Mouse (Mus musculus): ENCODE results near the gene Xpot. TPM values are rescaled to one million over a fixed set of nuclear protein-coding genes. Genes with fewer than 3 reads are reported as not detected.

Xpot gene
- polyA plus RNA-seq, 1 experiment from 2014 or later = 30.7 TPM

- whole genome bisulfite sequencing = 86% methylated on average over 9 of the region's 9 CpGs
- H3K36me3 ChIP-seq (ENCODE audit: control insufficient read depth, insufficient read depth, low read length) = peaks cover 28% of the 10 kb centered on the region
- H3K9me3 ChIP-seq (replicated peaks; ENCODE audit: control insufficient read depth, low read length, poor library complexity, severe bottlenecking) = no peaks in the 10 kb centered on the region; the same call in 1 of the 2 replicates
- no peaks in the 10 kb centered on the region for H3K4me1 ChIP-seq (ENCODE audit: control insufficient read depth, insufficient read depth, low read length)
- no peak for ATAC-seq
- H3K4me3 ChIP-seq (ENCODE audit: low read depth, low read length) = no peak overlapping the region
- H3K27me3 ChIP-seq (ENCODE audit: control insufficient read depth, insufficient read depth, low read depth, low read length) = no peaks in the 10 kb centered on the region
- H3K27ac ChIP-seq (ENCODE audit: low read length) = no peak overlapping the region
- no peak overlapping the region for H3K4me2 ChIP-seq (ENCODE audit: low read length)
- no peak overlapping the region for H3K9ac ChIP-seq (ENCODE audit: low read depth, low read length)
Observed at GRCm38 (mm10) chr10:121576372-121576771, 49.8 kb downstream of the Xpot start.

- peaks cover 18% of the 10 kb centered on the region for H3K4me1 ChIP-seq (ENCODE audit: control insufficient read depth, insufficient read depth, low read length)
- no peaks in the 10 kb centered on the region for H3K27me3 ChIP-seq (ENCODE audit: control insufficient read depth, insufficient read depth, low read depth, low read length)
- H3K4me3 ChIP-seq (ENCODE audit: low read depth, low read length) = no peak overlapping the region
- no peak for ATAC-seq
- H3K4me2 ChIP-seq (ENCODE audit: low read length) = no peak overlapping the region
- peaks cover 21% of the 10 kb centered on the region for H3K36me3 ChIP-seq (ENCODE audit: control insufficient read depth, insufficient read depth, low read length)
- WGBS = 97% methylated on average over 22 of the region's 22 CpGs
- H3K9me3 ChIP-seq (replicated peaks; ENCODE audit: control insufficient read depth, low read length, poor library complexity, severe bottlenecking) = no peaks in the 10 kb centered on the region; the same call in 1 of the 2 replicates
- H3K27ac ChIP-seq (ENCODE audit: low read length) = no peak overlapping the region
- H3K9ac ChIP-seq (ENCODE audit: low read depth, low read length) = no peak overlapping the region
Observed at GRCm38 (mm10) chr10:121571511-121572147, 54.5 kb downstream of the Xpot start.

- ATAC-seq = no peak
- WGBS = 92% methylated on average over 3 of the region's 3 CpGs
- Histone ChIP-seq H3K9ac (ENCODE audit: low read depth, low read length) (no peak overlapping the region), H3K36me3 (ENCODE audit: control insufficient read depth, insufficient read depth, low read length) (peaks cover 21% of the 10 kb centered on the region), H3K4me2 (ENCODE audit: low read length) (no peak overlapping the region), H3K27me3 (ENCODE audit: control insufficient read depth, insufficient read depth, low read depth, low read length) (no peaks in the 10 kb centered on the region), H3K27ac (ENCODE audit: low read length) (no peak overlapping the region), H3K9me3 (replicated peaks; ENCODE audit: control insufficient read depth, low read length, poor library complexity, severe bottlenecking) (no peaks in the 10 kb centered on the region; the same call in 1 of the 2 replicates), H3K4me1 (ENCODE audit: control insufficient read depth, insufficient read depth, low read length) (peaks cover 18% of the 10 kb centered on the region), H3K4me3 (ENCODE audit: low read depth, low read length) (no peak overlapping the region)
Observed at GRCm38 (mm10) chr10:121571031-121571430, 55.1 kb downstream of the Xpot start.

GRCm38 (mm10) chr10:121569796-121570195, 56.3 kb downstream of the Xpot start:
- WGBS = 35% methylated on average over 6 of the region's 6 CpGs
- H3K27ac ChIP-seq (ENCODE audit: low read length) = peak overlapping the region; percentile 77
- peak overlapping the region; percentile 45 for H3K4me2 ChIP-seq (ENCODE audit: low read length)
- H3K4me1 ChIP-seq (ENCODE audit: control insufficient read depth, insufficient read depth, low read length) = peaks cover 18% of the 10 kb centered on the region
- H3K36me3 ChIP-seq (ENCODE audit: control insufficient read depth, insufficient read depth, low read length) = peaks cover 19% of the 10 kb centered on the region
- H3K27me3 ChIP-seq (ENCODE audit: control insufficient read depth, insufficient read depth, low read depth, low read length) = no peaks in the 10 kb centered on the region
- peak; percentile 31; the same call in 1 of the 2 replicates for ATAC-seq
- H3K9me3 ChIP-seq (replicated peaks; ENCODE audit: control insufficient read depth, low read length, poor library complexity, severe bottlenecking) = no peaks in the 10 kb centered on the region; the same call in 1 of the 2 replicates
- no peak overlapping the region for H3K9ac ChIP-seq (ENCODE audit: low read depth, low read length)
- H3K4me3 ChIP-seq (ENCODE audit: low read depth, low read length) = no peak overlapping the region

- H3K9ac ChIP-seq (ENCODE audit: low read depth, low read length) = peak overlapping the region; percentile 48; the same call in 1 of the 2 replicates
- peaks cover 15% of the 10 kb centered on the region for H3K36me3 ChIP-seq (ENCODE audit: control insufficient read depth, insufficient read depth, low read length)
- peak; percentile 93 for ATAC-seq
- peak overlapping the region; percentile 77 for H3K27ac ChIP-seq (ENCODE audit: low read length)
- H3K4me1 ChIP-seq (ENCODE audit: control insufficient read depth, insufficient read depth, low read length) = peaks cover 18% of the 10 kb centered on the region
- 3% methylated on average over 23 of the region's 23 CpGs for WGBS
- H3K4me2 ChIP-seq (ENCODE audit: low read length) = peak overlapping the region; percentile 45
- no peaks in the 10 kb centered on the region for H3K27me3 ChIP-seq (ENCODE audit: control insufficient read depth, insufficient read depth, low read depth, low read length)
- H3K4me3 ChIP-seq (ENCODE audit: low read depth, low read length) = peak overlapping the region; percentile 21
- no peaks in the 10 kb centered on the region; the same call in 1 of the 2 replicates for H3K9me3 ChIP-seq (replicated peaks; ENCODE audit: control insufficient read depth, low read length, poor library complexity, severe bottlenecking)
Observed at GRCm38 (mm10) chr10:121569001-121569589, 57.0 kb downstream of the Xpot start.

- Histone ChIP-seq H3K4me1 (ENCODE audit: control insufficient read depth, insufficient read depth, low read length) (peaks cover 18% of the 10 kb centered on the region), H3K9me3 (replicated peaks; ENCODE audit: control insufficient read depth, low read length, poor library complexity, severe bottlenecking) (no peaks in the 10 kb centered on the region; the same call in 1 of the 2 replicates), H3K36me3 (ENCODE audit: control insufficient read depth, insufficient read depth, low read length) (peaks cover 15% of the 10 kb centered on the region), H3K4me2 (ENCODE audit: low read length) (peak overlapping the region; percentile 45), H3K27ac (ENCODE audit: low read length) (peak overlapping the region; percentile 77), H3K9ac (ENCODE audit: low read depth, low read length) (peak overlapping the region; percentile 48; the same call in 1 of the 2 replicates), H3K27me3 (ENCODE audit: control insufficient read depth, insufficient read depth, low read depth, low read length) (no peaks in the 10 kb centered on the region), H3K4me3 (ENCODE audit: low read depth, low read length) (no peak overlapping the region; the same call in 1 of the 2 replicates)
- peak; percentile 37 for ATAC-seq
- 39% methylated on average over 7 of the region's 7 CpGs for WGBS
Observed at GRCm38 (mm10) chr10:121568534-121568933, 57.6 kb downstream of the Xpot start.

- no peaks in the 10 kb centered on the region; the same call in 1 of the 2 replicates for H3K9me3 ChIP-seq (replicated peaks; ENCODE audit: control insufficient read depth, low read length, poor library complexity, severe bottlenecking)
- no peak overlapping the region for H3K27ac ChIP-seq (ENCODE audit: low read length)
- peaks cover 18% of the 10 kb centered on the region for H3K36me3 ChIP-seq (ENCODE audit: control insufficient read depth, insufficient read depth, low read length)
- 92% methylated on average over 10 of the region's 10 CpGs for WGBS
- H3K27me3 ChIP-seq (ENCODE audit: control insufficient read depth, insufficient read depth, low read depth, low read length) = no peaks in the 10 kb centered on the region
- H3K4me3 ChIP-seq (ENCODE audit: low read depth, low read length) = no peak overlapping the region
- H3K9ac ChIP-seq (ENCODE audit: low read depth, low read length) = no peak overlapping the region
- H3K4me2 ChIP-seq (ENCODE audit: low read length) = no peak overlapping the region
- peaks cover 18% of the 10 kb centered on the region for H3K4me1 ChIP-seq (ENCODE audit: control insufficient read depth, insufficient read depth, low read length)
- no peak for ATAC-seq
Observed at GRCm38 (mm10) chr10:121568026-121568425, 58.1 kb downstream of the Xpot start.

GRCm38 (mm10) chr10:121564447-121564846, 61.7 kb downstream of the Xpot start:
- WGBS = 86% methylated on average over 8 of the region's 8 CpGs
- H3K9ac ChIP-seq (ENCODE audit: low read depth, low read length) = no peak overlapping the region
- no peaks in the 10 kb centered on the region for H3K9me3 ChIP-seq (replicated peaks; ENCODE audit: control insufficient read depth, low read length, poor library complexity, severe bottlenecking)
- H3K27ac ChIP-seq (ENCODE audit: low read length) = no peak overlapping the region
- no peak overlapping the region for H3K4me2 ChIP-seq (ENCODE audit: low read length)
- ATAC-seq = no peak
- H3K4me3 ChIP-seq (ENCODE audit: low read depth, low read length) = no peak overlapping the region
- H3K36me3 ChIP-seq (ENCODE audit: control insufficient read depth, insufficient read depth, low read length) = peaks cover 21% of the 10 kb centered on the region
- no peaks in the 10 kb centered on the region for H3K27me3 ChIP-seq (ENCODE audit: control insufficient read depth, insufficient read depth, low read depth, low read length)
- H3K4me1 ChIP-seq (ENCODE audit: control insufficient read depth, insufficient read depth, low read length) = peaks cover 10% of the 10 kb centered on the region; the same call in 1 of the 2 replicates

- no peak overlapping the region for H3K27ac ChIP-seq (ENCODE audit: low read length)
Observed at GRCm38 (mm10) chr10:121558231-121558630, 67.9 kb downstream of the Xpot start.

More at GRCm38 (mm10) chr10:121558231-121558630, 67.9 kb downstream of the Xpot start:
- Histone ChIP-seq H3K4me3 (ENCODE audit: low read depth, low read length) (no peak overlapping the region), H3K9ac (ENCODE audit: low read depth, low read length) (no peak overlapping the region), H3K4me1 (ENCODE audit: control insufficient read depth, insufficient read depth, low read length) (no peaks in the 10 kb centered on the region), H3K9me3 (replicated peaks; ENCODE audit: control insufficient read depth, low read length, poor library complexity, severe bottlenecking) (no peaks in the 10 kb centered on the region), H3K36me3 (ENCODE audit: control insufficient read depth, insufficient read depth, low read length) (peaks cover 33% of the 10 kb centered on the region), H3K4me2 (ENCODE audit: low read length) (no peak overlapping the region), H3K27me3 (ENCODE audit: control insufficient read depth, insufficient read depth, low read depth, low read length) (no peaks in the 10 kb centered on the region)
- 75% methylated on average over 2 of the region's 2 CpGs for WGBS
- ATAC-seq = no peak
